In the genomic region with DNA sequence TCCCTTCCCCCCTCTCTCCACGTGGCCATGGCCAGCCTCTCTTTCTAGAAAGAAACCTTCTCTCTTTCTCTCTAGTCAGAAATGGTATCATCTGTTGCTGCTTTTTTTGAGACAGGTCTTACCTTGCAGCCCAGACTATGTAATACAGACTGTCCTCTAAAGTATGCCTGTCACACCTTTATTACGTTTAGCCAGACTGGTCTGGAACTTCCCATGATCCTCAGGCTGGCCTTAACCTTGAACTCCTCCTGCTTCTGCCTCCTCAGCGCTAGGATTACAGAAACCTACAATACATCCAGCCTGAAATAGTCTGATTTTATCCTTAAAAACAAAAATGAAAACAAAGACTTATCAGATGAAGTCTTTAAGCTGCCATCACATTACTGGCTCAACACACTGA, we compare ENCODE assay signal across 13 mouse cellular contexts.
"Had no signal": no experiment of that assay in that cellular context is flagged by ENCODE, and none has a peak within 500 bp of the region (broad histone marks: within the 10 kb centered on the region; RNA-seq: fewer than 3 reads in every experiment).

No protein-coding gene starts in this region.

- DNase-seq: lung, adult 18-20 months; lung, embryonic 14.5 days; lung, postnatal 10 days; lung, postnatal 4 days; right cerebral cortex, postnatal 14 days; thymus, adult 18-20 months; thymus, postnatal 14 days; thymus, postnatal 4 days had no signal

- ATAC-seq: midbrain, embryonic 13.5 days; midbrain, embryonic 15.5 days had no signal

- H3K36me3 ChIP-seq: midbrain, embryonic 13.5 days; midbrain, embryonic 15.5 days; neural tube, embryonic 12.5 days had no signal

- H3K27ac ChIP-seq: liver, embryonic 15.5 days; midbrain, embryonic 10.5 days; midbrain, embryonic 13.5 days; midbrain, embryonic 15.5 days; neural tube, embryonic 12.5 days had no signal

- H3K27me3 ChIP-seq: liver, embryonic 15.5 days; midbrain, embryonic 15.5 days; neural tube, embryonic 12.5 days had no signal

- H3K4me2 ChIP-seq: liver, embryonic 15.5 days; lung, embryonic 14.5 days; midbrain, embryonic 13.5 days; midbrain, embryonic 15.5 days; neural tube, embryonic 12.5 days had no signal

- H3K4me3 ChIP-seq: liver, embryonic 15.5 days; midbrain, embryonic 10.5 days; midbrain, embryonic 13.5 days; midbrain, embryonic 15.5 days; neural tube, embryonic 12.5 days had no signal

- H3K9me3 ChIP-seq: liver, embryonic 15.5 days; midbrain, embryonic 10.5 days; midbrain, embryonic 13.5 days; midbrain, embryonic 15.5 days; neural tube, embryonic 12.5 days had no signal

- H3K4me1 ChIP-seq: liver, embryonic 15.5 days; midbrain, embryonic 10.5 days; midbrain, embryonic 13.5 days; midbrain, embryonic 15.5 days; neural tube, embryonic 12.5 days had no signal

- H3K9ac ChIP-seq: liver, embryonic 15.5 days; lung, embryonic 14.5 days; midbrain, embryonic 13.5 days; midbrain, embryonic 15.5 days; neural tube, embryonic 12.5 days had no signal
